Mouse (Mus musculus) heart, embryonic 16.5 days (tissue): ENCODE data around the gene Brf1. TPM values are rescaled to one million over a fixed set of nuclear protein-coding genes. Genes with fewer than 3 reads are reported as not detected.
A peak's percentile ranks its signal among the peaks of the same experiment; 100 is the strongest.

Source experiments
- ATAC-seq: fragments of 200-750 bp; cut with Nextera tagmentation; replicated peaks from 2 replicates; pipeline ENCODE4 v1.8.0; 2017; ENCODE audit warnings: moderate number of reproducible peaks; ENCODE audit not compliant: insufficient read depth, low FRiP score; ENCODE audit errors: extremely low read depth
- H3K27ac ChIP-seq: fragments of 300-500 bp; sonication (generic); 2 replicates; pipeline ENCODE4 v1.5.1; 2014; ENCODE audit warnings: mild to moderate bottlenecking, low read length, control low read depth, moderate library complexity
- H3K27me3 ChIP-seq: fragments of 300-500 bp; sonication (generic); 2 replicates; pipeline ENCODE4 v1.6.1; 2014; ENCODE audit warnings: low read length, mixed read lengths; ENCODE audit not compliant: control insufficient read depth, insufficient read depth
- H3K36me3 ChIP-seq: fragments of 300-500 bp; sonication (generic); 2 replicates; pipeline ENCODE4 v1.6.1; 2014; ENCODE audit not compliant: control insufficient read depth, insufficient read depth
- H3K4me1 ChIP-seq: fragments of 300-500 bp; sonication (generic); 2 replicates; pipeline ENCODE4 v1.6.1; 2014; ENCODE audit warnings: low read length, mixed read lengths; ENCODE audit not compliant: control insufficient read depth, insufficient read depth
- H3K4me2 ChIP-seq: fragments of 300-500 bp; sonication (generic); 2 replicates; pipeline ENCODE4 v1.6.1; 2014; ENCODE audit warnings: low read depth, mild to moderate bottlenecking, control low read depth, low read length
- H3K4me3 ChIP-seq: fragments of 300-500 bp; sonication (generic); 2 replicates; pipeline ENCODE4 v1.5.1; 2014; ENCODE audit warnings: mild to moderate bottlenecking, control low read depth, low read length
- H3K9ac ChIP-seq: fragments of 300-500 bp; sonication (generic); 2 replicates; pipeline ENCODE4 v1.6.1; 2014; ENCODE audit warnings: low read length, control low read depth
- H3K9me3 ChIP-seq: fragments of 300-500 bp; sonication (generic); replicated peaks from 2 replicates; pipeline ENCODE4 v1.6.1; 2016; ENCODE audit warnings: low read length; ENCODE audit not compliant: control insufficient read depth
- WGBS: fragments of 180-500 bp; shearing (Covaris S2); extraction: QIAGEN DNeasy Blood & Tissue Kit; methylation state at CpG from one replicate; pipeline ENCODE4 v1.1.7; 2014; 5-methylcytosine and 5-hydroxymethylcytosine counted together
- microRNA-seq: library from miRNA; unstranded; fragments of <30 nt; microRNA quantifications from one replicate; pipeline ENCODE4, GENCODE M21; 2017
- polyA plus RNA-seq: library from polyadenylated mRNA; unstranded; fragments of >200 nt; fragmentation: Nextera tagmentation; extraction: Ambion mirVana; gene quantifications from 2 replicates; pipeline ENCODE4 v1.2.1, GENCODE M21; 2015

Brf1 gene
- polyA plus RNA-seq, 1 experiment from 2014 or later, result 38.3 TPM

- peak overlapping the region; percentile 43; the same call in 1 of the 2 replicates for H3K27ac ChIP-seq
- H3K27me3 ChIP-seq, result peaks cover 24% of the 10 kb centered on the region
- 57% methylated on average over 16 of the region's 16 CpGs for WGBS
- no peak for ATAC-seq
- peaks cover 19% of the 10 kb centered on the region for H3K4me1 ChIP-seq
- H3K4me2 ChIP-seq, result no peak overlapping the region
- no peak overlapping the region for H3K4me3 ChIP-seq
- no peaks in the 10 kb centered on the region; the same call in 1 of the 2 replicates for H3K36me3 ChIP-seq
- no peaks in the 10 kb centered on the region for H3K9me3 ChIP-seq
- no peak overlapping the region; the same call in 1 of the 2 replicates for H3K9ac ChIP-seq
Measured at GRCm38 (mm10) chr12:112916698-112917400, 83.7 kb downstream of the Brf1 start.

GRCm38 (mm10) chr12:112915587-112915986 is 84.9 kb downstream of the Brf1 start:
- peaks cover 21% of the 10 kb centered on the region for H3K27me3 ChIP-seq
- no peaks in the 10 kb centered on the region for H3K9me3 ChIP-seq
- H3K4me1 ChIP-seq, result peaks cover 10% of the 10 kb centered on the region
- H3K36me3 ChIP-seq, result no peaks in the 10 kb centered on the region; the same call in 1 of the 2 replicates
- WGBS, result 88% methylated on average over 13 of the region's 13 CpGs
- H3K4me2 ChIP-seq, result no peak overlapping the region
- H3K27ac ChIP-seq, result no peak overlapping the region
- H3K9ac ChIP-seq, result no peak overlapping the region
- no peak overlapping the region for H3K4me3 ChIP-seq
- no peak for ATAC-seq

GRCm38 (mm10) chr12:112914527-112914926 is 86.0 kb downstream of the Brf1 start:
- H3K27ac ChIP-seq, result no peak overlapping the region; the same call in 1 of the 2 replicates
- no peak for ATAC-seq
- H3K27me3 ChIP-seq, result peaks cover 14% of the 10 kb centered on the region
- no peak overlapping the region for H3K9ac ChIP-seq
- peaks cover 5% of the 10 kb centered on the region for H3K36me3 ChIP-seq
- H3K9me3 ChIP-seq, result no peaks in the 10 kb centered on the region
- H3K4me3 ChIP-seq, result no peak overlapping the region
- no peak overlapping the region for H3K4me2 ChIP-seq
- peaks cover 10% of the 10 kb centered on the region for H3K4me1 ChIP-seq
- 66% methylated on average over 11 of the region's 11 CpGs for WGBS

- peaks cover 8% of the 10 kb centered on the region for H3K36me3 ChIP-seq
- H3K27ac ChIP-seq, result no peak overlapping the region
- H3K9me3 ChIP-seq, result no peaks in the 10 kb centered on the region
- no peak overlapping the region for H3K4me3 ChIP-seq
- no peak overlapping the region for H3K4me2 ChIP-seq
- H3K4me1 ChIP-seq, result peaks cover 10% of the 10 kb centered on the region
- ATAC-seq, result no peak
- peaks cover 4% of the 10 kb centered on the region; the same call in 1 of the 2 replicates for H3K27me3 ChIP-seq
- no peak overlapping the region for H3K9ac ChIP-seq
- WGBS, result 87% methylated on average over 28 of the region's 28 CpGs
Measured at GRCm38 (mm10) chr12:112912951-112913745, 87.4 kb downstream of the Brf1 start.

GRCm38 (mm10) chr12:112911701-112912100 is 88.8 kb downstream of the Brf1 start:
- whole genome bisulfite sequencing, result 87% methylated on average over 17 of the region's 17 CpGs
- H3K27ac ChIP-seq, result no peak overlapping the region
- no peak for ATAC-seq
- H3K4me2 ChIP-seq, result no peak overlapping the region
- no peaks in the 10 kb centered on the region for H3K9me3 ChIP-seq
- peaks cover 4% of the 10 kb centered on the region; the same call in 1 of the 2 replicates for H3K27me3 ChIP-seq
- no peak overlapping the region for H3K9ac ChIP-seq
- H3K4me1 ChIP-seq, result no peaks in the 10 kb centered on the region
- H3K4me3 ChIP-seq, result no peak overlapping the region
- H3K36me3 ChIP-seq, result peaks cover 8% of the 10 kb centered on the region

Small RNA genes within 50 kb of the gene (microRNA-seq; reads per million reads assigned to microRNA genes)
- 0.79 reads per million for gene Mir6941

Other genes with a start within 250 kb of the Brf1 start
- 19.4 and 32.5 TPM in 2 replicates for gene Pld4, start 240.0 kb downstream of the Brf1 start, polyA plus RNA-seq
- gene Ahnak2, start 198.0 kb downstream of the Brf1 start, polyA plus RNA-seq, result 2.0 and 2.1 TPM in 2 replicates
- 6.0 and 8.4 TPM in 2 replicates for gene Clba1, start 191.8 kb downstream of the Brf1 start, polyA plus RNA-seq
- 44.7 and 53.2 TPM in 2 replicates for gene Cdca4, start 171.3 kb downstream of the Brf1 start, polyA plus RNA-seq
- 1.4 and 3.6 TPM in 2 replicates for gene Gpr132, start 132.5 kb downstream of the Brf1 start, polyA plus RNA-seq
- gene Jag2, start 70.9 kb downstream of the Brf1 start, polyA plus RNA-seq, result 4.0 and 5.4 TPM in 2 replicates
- gene Nudt14, start 58.6 kb downstream of the Brf1 start, polyA plus RNA-seq, result 36.0 and 43.3 TPM in 2 replicates
- 26.0 and 26.1 TPM in 2 replicates for gene Btbd6, start 24.2 kb downstream of the Brf1 start, polyA plus RNA-seq
- 7.0 and 8.2 TPM in 2 replicates for gene Pacs2, start 13.8 kb upstream of the Brf1 start, polyA plus RNA-seq
- gene Tex22, start 73.8 kb upstream of the Brf1 start, polyA plus RNA-seq, result not detected in 2 replicates
- 10.8 and 12.1 TPM in 2 replicates for gene Mta1, start 97.6 kb upstream of the Brf1 start, polyA plus RNA-seq
- gene Crip2, start 139.5 kb upstream of the Brf1 start, polyA plus RNA-seq, result 1,743 and 2,017 TPM in 2 replicates
- 719 and 763 TPM in 2 replicates for gene Crip1, start 145.6 kb upstream of the Brf1 start, polyA plus RNA-seq
- 25.0 and 28.1 TPM in 2 replicates for gene Tedc1, start 155.7 kb upstream of the Brf1 start, polyA plus RNA-seq
- gene Tmem121, start 185.2 kb upstream of the Brf1 start, polyA plus RNA-seq, result 5.5 and 7.8 TPM in 2 replicates